Mouse (Mus musculus) G1E (cell line): ENCODE results near the gene Adamts10. TPM values are rescaled to one million over a fixed set of nuclear protein-coding genes. Genes with fewer than 3 reads are reported as not detected.

ENCODE experiments used
- ATAC-seq: 2 replicates; pipeline ENCODE4 v1.8.0; 2016; ENCODE audit warnings: mild to moderate bottlenecking; ENCODE audit not compliant: insufficient number of reproducible peaks, poor library complexity, low FRiP score, severe bottlenecking; ENCODE audit errors: extremely low read depth
- DNase-seq: peaks from one replicate; pipeline ENCODE4 v3.0.0; 2012; ENCODE audit warnings: low spot score
- H3K27me3 ChIP-seq: 2 replicates; pipeline ENCODE4 v1.6.1; 2012; ENCODE audit warnings: mild to moderate bottlenecking, low read length, inconsistent platforms; ENCODE audit not compliant: insufficient read depth
- H3K36me3 ChIP-seq: replicated peaks from 2 replicates; pipeline ENCODE3; 2012; ENCODE audit warnings: mild to moderate bottlenecking, inconsistent platforms
- H3K4me1 ChIP-seq: 2 replicates; pipeline ENCODE4 v1.6.1; 2012; ENCODE audit warnings: low read depth, low read length, inconsistent platforms, mixed read lengths; ENCODE audit not compliant: insufficient read depth
- H3K4me3 ChIP-seq: 2 replicates; pipeline ENCODE4 v1.5.1; 2012; ENCODE audit warnings: low read depth, mild to moderate bottlenecking, inconsistent platforms, low read length, moderate library complexity, mixed read lengths
- H3K9me3 ChIP-seq: replicated peaks from 2 replicates; pipeline ENCODE4 v1.6.1; 2012; ENCODE audit warnings: inconsistent platforms
- CTCF ChIP-seq: IDR thresholded peaks from 2 replicates; pipeline ENCODE4 v1.5.1; 2012; ENCODE audit warnings: low read depth, low read length, inconsistent platforms, mixed read lengths
- GATA1 ChIP-seq: IDR thresholded peaks from 2 replicates; pipeline ENCODE4 v1.6.1; 2012; ENCODE audit warnings: borderline replicate concordance, low read length, inconsistent platforms, mixed read lengths
- GATA2 ChIP-seq: IDR thresholded peaks from 2 replicates; pipeline ENCODE4 v1.6.1; 2012; ENCODE audit warnings: low read depth, low read length, inconsistent platforms, borderline replicate concordance
- POLR2AphosphoS5 ChIP-seq: IDR thresholded peaks from 2 replicates; pipeline ENCODE4 v1.6.1; 2012; ENCODE audit warnings: low read depth, low read length, inconsistent platforms; ENCODE audit not compliant: insufficient replicate concordance
- TAL1 ChIP-seq: conservative IDR thresholded peaks from 2 replicates; pipeline ENCODE4 v1.6.1; 2012; ENCODE audit warnings: low read depth, low read length, inconsistent platforms, mixed read lengths
- polyA plus RNA-seq: library from polyadenylated mRNA; stranded (reverse); fragments of >175 nt; gene quantifications from 2 replicates; pipeline ENCODE4 v1.2.3, GENCODE M21; 2012
- total RNA-seq, 2 experiments: library from RNA; stranded (forward) in 1 of 2; stranded (reverse) in 1 of 2; fragments of 200-1000 nt in 1 of 2; fragments of >200 nt in 1 of 2; fragmentation: Nextera tagmentation in 1 of 2; gene quantifications; 2 replicates each; pipeline ENCODE4 v1.2.3; 2014 to 2017

Gene Adamts10
- total and polyA plus RNA-seq, 3 experiments, result 2.0 to 4.0 (median 3.5) TPM

- no peaks in the 10 kb centered on the region for H3K36me3 ChIP-seq
- no peaks in the 10 kb centered on the region for H3K4me1 ChIP-seq
- DNase-seq (no peak), ATAC-seq (no peak)
- no peaks in the 10 kb centered on the region; the same call in 1 of the 2 replicates for H3K27me3 ChIP-seq
- TF ChIP-seq CTCF (no peak), TAL1 (no peak)
- no peak overlapping the region for H3K4me3 ChIP-seq
- H3K9me3 ChIP-seq, result peaks cover 12% of the 10 kb centered on the region
Measured at GRCm38 (mm10) chr17:33600831-33601230, 76.8 kb downstream of the Adamts10 start.

GRCm38 (mm10) chr17:33601947-33602346, 77.9 kb downstream of the Adamts10 start:
- Histone ChIP-seq H3K4me1 (no peaks in the 10 kb centered on the region), H3K9me3 (peaks cover 12% of the 10 kb centered on the region), H3K36me3 (no peaks in the 10 kb centered on the region), H3K4me3 (no peak overlapping the region), H3K27me3 (peaks cover 3% of the 10 kb centered on the region)
- no peak for DNase-seq
- no peak for ATAC-seq
- TF ChIP-seq POLR2AphosphoS5 (no peak), GATA1 (no peak), GATA2 (no peak), CTCF (no peak), TAL1 (no peak)

Other genes starting within 250 kb of the Adamts10 start
- gene Zfp955b, start 234.7 kb upstream of the Adamts10 start, total RNA-seq (2014; fragmentation: Nextera tagmentation), result 17.8 and 18.1 TPM in 2 replicates
- 14.3 and 17.8 TPM in 2 replicates for gene Zfp955b, start 234.7 kb upstream of the Adamts10 start, total RNA-seq (2017)
- 0.44 and 0.62 TPM in 2 replicates for gene Zfp955b, start 234.7 kb upstream of the Adamts10 start, polyA plus RNA-seq
- gene Zfp81, start 165.3 kb upstream of the Adamts10 start, total RNA-seq (2014; fragmentation: Nextera tagmentation), result 27.7 and 30.3 TPM in 2 replicates
- gene Zfp81, start 165.3 kb upstream of the Adamts10 start, total RNA-seq (2017), result 14.5 TPM in 2 replicates
- gene Zfp81, start 165.3 kb upstream of the Adamts10 start, polyA plus RNA-seq, result 0.22 and 0.35 TPM in 2 replicates
- gene Zfp101, start 129.6 kb upstream of the Adamts10 start, total RNA-seq (2014; fragmentation: Nextera tagmentation), result 58.9 and 65.6 TPM in 2 replicates
- 68.2 and 97.1 TPM in 2 replicates for gene Zfp101, start 129.6 kb upstream of the Adamts10 start, total RNA-seq (2017)
- gene Zfp101, start 129.6 kb upstream of the Adamts10 start, polyA plus RNA-seq, result 0.55 and 0.87 TPM in 2 replicates
- not detected in 2 replicates for gene Actl9, start 91.3 kb upstream of the Adamts10 start, total RNA-seq (2014; fragmentation: Nextera tagmentation)
- gene Actl9, start 91.3 kb upstream of the Adamts10 start, total RNA-seq (2017), result 0.11 TPM in 1 of 2 replicates, not detected in the other
- gene Actl9, start 91.3 kb upstream of the Adamts10 start, polyA plus RNA-seq, result not detected in 2 replicates
- gene Myo1f, start 31.5 kb downstream of the Adamts10 start, total RNA-seq (2014; fragmentation: Nextera tagmentation), result 0.44 and 0.90 TPM in 2 replicates
- gene Myo1f, start 31.5 kb downstream of the Adamts10 start, total RNA-seq (2017), result 2.1 and 2.8 TPM in 2 replicates
- gene Myo1f, start 31.5 kb downstream of the Adamts10 start, polyA plus RNA-seq, result 0.17 and 0.19 TPM in 2 replicates
- 34.7 and 66.1 TPM in 2 replicates for gene Zfp414, start 104.9 kb downstream of the Adamts10 start, total RNA-seq (2014; fragmentation: Nextera tagmentation)
- 14.7 and 26.3 TPM in 2 replicates for gene Zfp414, start 104.9 kb downstream of the Adamts10 start, total RNA-seq (2017)
- 111 and 116 TPM in 2 replicates for gene Zfp414, start 104.9 kb downstream of the Adamts10 start, polyA plus RNA-seq
- 2.0 and 3.3 TPM in 2 replicates for gene Pram1, start 113.9 kb downstream of the Adamts10 start, total RNA-seq (2014; fragmentation: Nextera tagmentation)
- 0.11 TPM in 1 of 2 replicates, not detected in the other for gene Pram1, start 113.9 kb downstream of the Adamts10 start, total RNA-seq (2017)
- 0.24 TPM in 1 of 2 replicates, not detected in the other for gene Pram1, start 113.9 kb downstream of the Adamts10 start, polyA plus RNA-seq
- 329 and 356 TPM in 2 replicates for gene Hnrnpm, start 162.7 kb downstream of the Adamts10 start, total RNA-seq (2014; fragmentation: Nextera tagmentation)
- 284 and 397 TPM in 2 replicates for gene Hnrnpm, start 162.7 kb downstream of the Adamts10 start, total RNA-seq (2017)
- 1,176 and 1,322 TPM in 2 replicates for gene Hnrnpm, start 162.7 kb downstream of the Adamts10 start, polyA plus RNA-seq
- gene March2, start 194.5 kb downstream of the Adamts10 start, total RNA-seq (2014; fragmentation: Nextera tagmentation), result 102 and 120 TPM in 2 replicates
- gene March2, start 194.5 kb downstream of the Adamts10 start, total RNA-seq (2017), result 71.8 and 75.3 TPM in 2 replicates
- 19.0 and 33.3 TPM in 2 replicates for gene March2, start 194.5 kb downstream of the Adamts10 start, polyA plus RNA-seq
- gene Rab11b, start 236.3 kb downstream of the Adamts10 start, total RNA-seq (2014; fragmentation: Nextera tagmentation), result 71.0 and 71.4 TPM in 2 replicates
- gene Rab11b, start 236.3 kb downstream of the Adamts10 start, total RNA-seq (2017), result 23.1 and 25.8 TPM in 2 replicates
- 130 and 155 TPM in 2 replicates for gene Rab11b, start 236.3 kb downstream of the Adamts10 start, polyA plus RNA-seq